Mouse (Mus musculus) ES-Bruce4 (cell line): Measurements from ENCODE around the gene Fancd2os. TPM values are rescaled to one million over a fixed set of nuclear protein-coding genes. Genes with fewer than 3 reads are reported as not detected.
A peak's percentile ranks its signal among the peaks of the same experiment; 100 is the strongest.

Experiments
- H3K27ac ChIP-seq: 2 replicates; pipeline ENCODE4 v1.5.1; 2012; ENCODE audit warnings: low read length, inconsistent platforms; ENCODE audit not compliant: insufficient read depth
- H3K27me3 ChIP-seq: 2 replicates; pipeline ENCODE4 v1.6.1; 2012; ENCODE audit warnings: mild to moderate bottlenecking, low read length, inconsistent platforms; ENCODE audit not compliant: control insufficient read depth, poor library complexity, insufficient read depth, severe bottlenecking
- H3K36me3 ChIP-seq: 2 replicates; pipeline ENCODE4 v1.6.1; 2012; ENCODE audit warnings: inconsistent platforms, mild to moderate bottlenecking, low read length, moderate library complexity; ENCODE audit not compliant: control insufficient read depth, poor library complexity, insufficient read depth, severe bottlenecking
- H3K4me1 ChIP-seq: one replicate; pipeline ENCODE4 v1.8.1; 2011; ENCODE audit warnings: low read length; ENCODE audit not compliant: control insufficient read depth, insufficient read depth
- H3K4me3 ChIP-seq: 2 replicates; pipeline ENCODE4 v1.5.1; 2011; ENCODE audit warnings: low read depth, mild to moderate bottlenecking, low read length
- H3K9ac ChIP-seq: 2 replicates; pipeline ENCODE4 v1.6.1; 2012; ENCODE audit warnings: low read depth, mild to moderate bottlenecking, inconsistent platforms; ENCODE audit not compliant: poor library complexity, severe bottlenecking
- H3K9me3 ChIP-seq: replicated peaks from 2 replicates; pipeline ENCODE4 v1.6.1; 2012; ENCODE audit warnings: mild to moderate bottlenecking, low read length, inconsistent platforms; ENCODE audit not compliant: control insufficient read depth, poor library complexity, insufficient read depth, severe bottlenecking
- CTCF ChIP-seq: IDR thresholded peaks from one replicate; pipeline ENCODE4 v1.8.1; 2011; ENCODE audit warnings: low read depth, low read length
- EP300 ChIP-seq: IDR thresholded peaks from 2 replicates; pipeline ENCODE4 v1.6.1; 2011; ENCODE audit warnings: low read depth, low read length; ENCODE audit not compliant: insufficient read depth
- POLR2A ChIP-seq: IDR thresholded peaks from one replicate; pipeline ENCODE4 v1.8.1; 2011; ENCODE audit warnings: low read length; ENCODE audit not compliant: insufficient read depth
- polyA plus RNA-seq: library from polyadenylated mRNA; stranded (reverse); fragments of >200 nt; gene quantifications from 2 replicates; pipeline ENCODE4 v1.2.4, GENCODE M21; 2011; ENCODE audit warnings: low read depth; ENCODE audit not compliant: missing spikeins, insufficient read depth, insufficient read length

The Fancd2os gene
- polyA plus RNA-seq, 1 experiment = not detected

- no peaks in the 10 kb centered on the region for H3K9me3 ChIP-seq
These were observed 24.7 kb upstream of the Fancd2os start for GRCm38 (mm10) chr6:113624989-113625770.

GRCm38 (mm10) chr6:113623941-113624751 lies 23.6 kb upstream of the Fancd2os start, which contains the start of gene Vhl:
Vhl (plus strand) TSS chr6:113623959.
- H3K4me1 ChIP-seq = no peaks in the 10 kb centered on the region
- H3K36me3 ChIP-seq = 0 out of 2 replicates have a peak, but pooled peaks cover 3% of the 10 kb centered on the region
- H3K9me3 ChIP-seq = no peaks in the 10 kb centered on the region
- peak within 1 kb of the TSS; percentile 75 for H3K4me3 ChIP-seq
- no peaks in the 10 kb centered on the region for H3K27me3 ChIP-seq
- peak within 1 kb of the TSS; percentile 71 for H3K9ac ChIP-seq
- peak within 1 kb of the TSS; percentile 23; the same call in 1 of the 2 replicates for H3K27ac ChIP-seq
- no peak for TF ChIP-seq EP300
- no peak for TF ChIP-seq POLR2A
- no peak for TF ChIP-seq CTCF

More at GRCm38 (mm10) chr6:113624989-113625770, 24.7 kb upstream of the Fancd2os start:
- Histone ChIP-seq H3K36me3 (peaks cover 12% of the 10 kb centered on the region), H3K4me1 (no peaks in the 10 kb centered on the region), H3K27me3 (no peaks in the 10 kb centered on the region), H3K4me3 (no peak overlapping the region), H3K9ac (peak overlapping the region; percentile 71), H3K27ac (no peak overlapping the region)
- TF ChIP-seq POLR2A (no peak), CTCF (no peak), EP300 (no peak)

- no peaks in the 10 kb centered on the region for H3K9me3 ChIP-seq
- no peaks in the 10 kb centered on the region for H3K27me3 ChIP-seq
- H3K4me3 ChIP-seq = peak overlapping the region; percentile 75
- TF ChIP-seq EP300 (no peak), POLR2A (no peak), CTCF (no peak)
- 0 out of 2 replicates have a peak, but pooled peaks cover 3% of the 10 kb centered on the region for H3K36me3 ChIP-seq
- no peaks in the 10 kb centered on the region for H3K4me1 ChIP-seq
- peak overlapping the region; percentile 71; the same call in 1 of the 2 replicates for H3K9ac ChIP-seq
- H3K27ac ChIP-seq = peak overlapping the region; percentile 23; the same call in 1 of the 2 replicates
These were observed 22.9 kb upstream of the Fancd2os start for GRCm38 (mm10) chr6:113623386-113623785.

- no peaks in the 10 kb centered on the region for H3K27me3 ChIP-seq
- no peaks in the 10 kb centered on the region for H3K9me3 ChIP-seq
- H3K4me3 ChIP-seq = no peak overlapping the region
- TF ChIP-seq CTCF = no peak
- no peak for TF ChIP-seq EP300
- peaks cover 12% of the 10 kb centered on the region; the same call in 1 of the 2 replicates for H3K36me3 ChIP-seq
- no peak overlapping the region for H3K27ac ChIP-seq
- peaks cover 3% of the 10 kb centered on the region for H3K4me1 ChIP-seq
- no peak overlapping the region for H3K9ac ChIP-seq
These were observed 15.0 kb upstream of the Fancd2os start for GRCm38 (mm10) chr6:113615489-113615888.

GRCm38 (mm10) chr6:113614997-113615396 lies 14.5 kb upstream of the Fancd2os start:
- H3K36me3 ChIP-seq = peaks cover 12% of the 10 kb centered on the region; the same call in 1 of the 2 replicates
- no peaks in the 10 kb centered on the region for H3K9me3 ChIP-seq
- no peak overlapping the region for H3K9ac ChIP-seq
- TF ChIP-seq CTCF (no peak), POLR2A (no peak), EP300 (no peak)
- peaks cover 3% of the 10 kb centered on the region for H3K4me1 ChIP-seq
- H3K27ac ChIP-seq = no peak overlapping the region
- H3K4me3 ChIP-seq = no peak overlapping the region
- no peaks in the 10 kb centered on the region for H3K27me3 ChIP-seq
